Mouse (Mus musculus): ENCODE measurements around the gene Stxbp4. TPM values are rescaled to one million over a fixed set of nuclear protein-coding genes. Genes with fewer than 3 reads are reported as not detected.
A peak's percentile ranks its signal among the peaks of the same experiment; 100 is the strongest.

Gene Stxbp4
- 23.3 and 29.4 TPM in 2 replicates for polyA plus RNA-seq (2015; fragmentation: Nextera tagmentation; extraction: Ambion mirVana)

- H3K4me2 ChIP-seq (replicated peaks; ENCODE audit: low read depth, low read length) = peak within 1 kb of the TSS; percentile 74
- no peaks in the 10 kb centered on the region for H3K9me3 ChIP-seq (ENCODE audit: low read length)
- peak; percentile 96 for ATAC-seq (ENCODE audit: low FRiP score, low TSS enrichment)
- WGBS = under 1% methylated on average over 46 of the region's 48 CpGs
- H3K4me1 ChIP-seq (ENCODE audit: insufficient read depth, low read length) = peaks cover 14% of the 10 kb centered on the region
- 0 out of 2 replicates have a peak, but pooled peaks cover 8% of the 10 kb centered on the region for H3K36me3 ChIP-seq (ENCODE audit: insufficient read depth, low read length)
- H3K27ac ChIP-seq (ENCODE audit: low read length) = peak within 1 kb of the TSS; percentile 96
- peak within 1 kb of the TSS; percentile 96 for H3K9ac ChIP-seq (replicated peaks; ENCODE audit: low read length)
- peak within 1 kb of the TSS; percentile 95 for H3K4me3 ChIP-seq (ENCODE audit: low read length)
- H3K27me3 ChIP-seq (ENCODE audit: insufficient read depth, low read length) = no peaks in the 10 kb centered on the region
Measured at GRCm38 (mm10) chr11:90637440-90638311, at the start of gene Stxbp4, which contains the start of gene Cox11. TSS of gene Stxbp4 (minus strand) at chr11:90638084. TSS of gene Cox11 (plus strand) at chr11:90638173.

- ATAC-seq (ENCODE audit: low FRiP score, low TSS enrichment) = peak; percentile 50
Measured at GRCm38 (mm10) chr11:90687040-90687439, 49.2 kb upstream of the Stxbp4 start.

GRCm38 (mm10) chr11:90686287-90687025, 48.6 kb upstream of the Stxbp4 start:
- Histone ChIP-seq H3K4me3 (ENCODE audit: low read length) (peak overlapping the region; percentile 76), H3K36me3 (ENCODE audit: insufficient read depth, low read length) (peaks cover 4% of the 10 kb centered on the region; the same call in 1 of the 2 replicates), H3K27ac (ENCODE audit: low read length) (no peak overlapping the region), H3K27me3 (ENCODE audit: insufficient read depth, low read length) (no peaks in the 10 kb centered on the region), H3K4me2 (replicated peaks; ENCODE audit: low read depth, low read length) (peak overlapping the region; percentile 93), H3K9ac (replicated peaks; ENCODE audit: low read length) (peak overlapping the region; percentile 76), H3K9me3 (ENCODE audit: low read length) (no peaks in the 10 kb centered on the region), H3K4me1 (ENCODE audit: insufficient read depth, low read length) (peaks cover 18% of the 10 kb centered on the region; the same call in 1 of the 2 replicates)
- 70% methylated on average over 13 of the region's 13 CpGs for WGBS
- peak; percentile 32 for ATAC-seq (ENCODE audit: low FRiP score, low TSS enrichment)

More at GRCm38 (mm10) chr11:90687040-90687439, 49.2 kb upstream of the Stxbp4 start:
- Histone ChIP-seq H3K4me1 (ENCODE audit: insufficient read depth, low read length) (peaks cover 18% of the 10 kb centered on the region; the same call in 1 of the 2 replicates), H3K27me3 (ENCODE audit: insufficient read depth, low read length) (no peaks in the 10 kb centered on the region), H3K36me3 (ENCODE audit: insufficient read depth, low read length) (peaks cover 4% of the 10 kb centered on the region; the same call in 1 of the 2 replicates), H3K4me3 (ENCODE audit: low read length) (peak overlapping the region; percentile 76), H3K9me3 (ENCODE audit: low read length) (no peaks in the 10 kb centered on the region), H3K27ac (ENCODE audit: low read length) (0 out of 2 replicates have a peak overlapping the region, but pooled peaks have one; percentile 18), H3K9ac (replicated peaks; ENCODE audit: low read length) (peak overlapping the region; percentile 76), H3K4me2 (replicated peaks; ENCODE audit: low read depth, low read length) (peak overlapping the region; percentile 93)
- 0% methylated on average over 17 of the region's 17 CpGs for WGBS

GRCm38 (mm10) chr11:90685196-90685595, 47.3 kb upstream of the Stxbp4 start:
- WGBS = 65% methylated on average over 6 of the region's 6 CpGs
- peaks cover 8% of the 10 kb centered on the region; the same call in 1 of the 2 replicates for H3K36me3 ChIP-seq (ENCODE audit: insufficient read depth, low read length)
- H3K4me1 ChIP-seq (ENCODE audit: insufficient read depth, low read length) = peaks cover 18% of the 10 kb centered on the region; the same call in 1 of the 2 replicates
- no peaks in the 10 kb centered on the region for H3K9me3 ChIP-seq (ENCODE audit: low read length)
- H3K9ac ChIP-seq (replicated peaks; ENCODE audit: low read length) = 0 out of 2 replicates have a peak overlapping the region, but pooled peaks have one; percentile 29
- no peak overlapping the region for H3K4me3 ChIP-seq (ENCODE audit: low read length)
- no peak overlapping the region for H3K27ac ChIP-seq (ENCODE audit: low read length)
- H3K27me3 ChIP-seq (ENCODE audit: insufficient read depth, low read length) = no peaks in the 10 kb centered on the region
- no peak for ATAC-seq (ENCODE audit: low FRiP score, low TSS enrichment)
- H3K4me2 ChIP-seq (replicated peaks; ENCODE audit: low read depth, low read length) = no peak overlapping the region

GRCm38 (mm10) chr11:90684765-90685164, 46.9 kb upstream of the Stxbp4 start:
- Histone ChIP-seq H3K36me3 (ENCODE audit: insufficient read depth, low read length) (peaks cover 9% of the 10 kb centered on the region; the same call in 1 of the 2 replicates), H3K4me2 (replicated peaks; ENCODE audit: low read depth, low read length) (no peak overlapping the region), H3K4me3 (ENCODE audit: low read length) (no peak overlapping the region), H3K27me3 (ENCODE audit: insufficient read depth, low read length) (no peaks in the 10 kb centered on the region), H3K9me3 (ENCODE audit: low read length) (no peaks in the 10 kb centered on the region), H3K27ac (ENCODE audit: low read length) (no peak overlapping the region), H3K9ac (replicated peaks; ENCODE audit: low read length) (no peak overlapping the region), H3K4me1 (ENCODE audit: insufficient read depth, low read length) (peaks cover 18% of the 10 kb centered on the region; the same call in 1 of the 2 replicates)
- 33% methylated on average over 6 of the region's 6 CpGs for WGBS
- no peak for ATAC-seq (ENCODE audit: low FRiP score, low TSS enrichment)

- no peak overlapping the region for H3K4me2 ChIP-seq (replicated peaks; ENCODE audit: low read depth, low read length)
- no peak overlapping the region for H3K9ac ChIP-seq (replicated peaks; ENCODE audit: low read length)
- H3K4me1 ChIP-seq (ENCODE audit: insufficient read depth, low read length) = peaks cover 10% of the 10 kb centered on the region; the same call in 1 of the 2 replicates
- peaks cover 12% of the 10 kb centered on the region; the same call in 1 of the 2 replicates for H3K36me3 ChIP-seq (ENCODE audit: insufficient read depth, low read length)
- no peaks in the 10 kb centered on the region for H3K9me3 ChIP-seq (ENCODE audit: low read length)
- no peaks in the 10 kb centered on the region for H3K27me3 ChIP-seq (ENCODE audit: insufficient read depth, low read length)
- no peak overlapping the region for H3K4me3 ChIP-seq (ENCODE audit: low read length)
- ATAC-seq (ENCODE audit: low FRiP score, low TSS enrichment) = no peak
- H3K27ac ChIP-seq (ENCODE audit: low read length) = no peak overlapping the region
Measured at GRCm38 (mm10) chr11:90681171-90681570, 43.3 kb upstream of the Stxbp4 start.

GRCm38 (mm10) chr11:90678582-90678981, 40.7 kb upstream of the Stxbp4 start:
- H3K27ac ChIP-seq (ENCODE audit: low read length) = no peak overlapping the region
- peaks cover 10% of the 10 kb centered on the region; the same call in 1 of the 2 replicates for H3K36me3 ChIP-seq (ENCODE audit: insufficient read depth, low read length)
- no peak for ATAC-seq (ENCODE audit: low FRiP score, low TSS enrichment)
- no peak overlapping the region for H3K9ac ChIP-seq (replicated peaks; ENCODE audit: low read length)
- WGBS = 94% methylated on average over 5 of the region's 5 CpGs
- H3K4me2 ChIP-seq (replicated peaks; ENCODE audit: low read depth, low read length) = no peak overlapping the region
- no peaks in the 10 kb centered on the region for H3K9me3 ChIP-seq (ENCODE audit: low read length)
- no peak overlapping the region for H3K4me3 ChIP-seq (ENCODE audit: low read length)
- H3K27me3 ChIP-seq (ENCODE audit: insufficient read depth, low read length) = no peaks in the 10 kb centered on the region
- H3K4me1 ChIP-seq (ENCODE audit: insufficient read depth, low read length) = no peaks in the 10 kb centered on the region

GRCm38 (mm10) chr11:90677771-90678288, 39.9 kb upstream of the Stxbp4 start:
- WGBS = 84% methylated on average over 8 of the region's 8 CpGs
- Histone ChIP-seq H3K4me1 (ENCODE audit: insufficient read depth, low read length) (no peaks in the 10 kb centered on the region), H3K4me3 (ENCODE audit: low read length) (no peak overlapping the region), H3K9me3 (ENCODE audit: low read length) (no peaks in the 10 kb centered on the region), H3K27ac (ENCODE audit: low read length) (no peak overlapping the region), H3K4me2 (replicated peaks; ENCODE audit: low read depth, low read length) (no peak overlapping the region), H3K27me3 (ENCODE audit: insufficient read depth, low read length) (no peaks in the 10 kb centered on the region), H3K9ac (replicated peaks; ENCODE audit: low read length) (no peak overlapping the region), H3K36me3 (ENCODE audit: insufficient read depth, low read length) (peaks cover 8% of the 10 kb centered on the region; the same call in 1 of the 2 replicates)
- ATAC-seq (ENCODE audit: low FRiP score, low TSS enrichment) = no peak

- Histone ChIP-seq H3K4me1 (ENCODE audit: insufficient read depth, low read length) (no peaks in the 10 kb centered on the region), H3K9me3 (ENCODE audit: low read length) (no peaks in the 10 kb centered on the region), H3K4me2 (replicated peaks; ENCODE audit: low read depth, low read length) (no peak overlapping the region), H3K4me3 (ENCODE audit: low read length) (no peak overlapping the region), H3K9ac (replicated peaks; ENCODE audit: low read length) (no peak overlapping the region), H3K27me3 (ENCODE audit: insufficient read depth, low read length) (no peaks in the 10 kb centered on the region), H3K36me3 (ENCODE audit: insufficient read depth, low read length) (0 out of 2 replicates have a peak, but pooled peaks cover 8% of the 10 kb centered on the region), H3K27ac (ENCODE audit: low read length) (no peak overlapping the region)
- ATAC-seq (ENCODE audit: low FRiP score, low TSS enrichment) = no peak
- 94% methylated on average over 7 of the region's 7 CpGs for WGBS
Measured at GRCm38 (mm10) chr11:90677027-90677426, 39.1 kb upstream of the Stxbp4 start.
